Mouse (Mus musculus) megakaryocyte, embryonic 14.5 days (primary cell): ENCODE data around the gene Stk39. TPM values are rescaled to one million over a fixed set of nuclear protein-coding genes. Genes with fewer than 3 reads are reported as not detected.

Source experiments
- H3K27me3 ChIP-seq: replicated peaks from 2 replicates; pipeline ENCODE3; 2012; ENCODE audit warnings: inconsistent platforms
- H3K36me3 ChIP-seq: replicated peaks from 2 replicates; pipeline ENCODE3; 2012; ENCODE audit warnings: low read length, inconsistent platforms, mixed read lengths
- H3K4me1 ChIP-seq: 2 replicates; pipeline ENCODE4 v1.6.1; 2012; ENCODE audit warnings: inconsistent platforms
- H3K4me3 ChIP-seq: replicated peaks from 2 replicates; pipeline ENCODE3; 2012; ENCODE audit warnings: moderate library complexity, mild to moderate bottlenecking, inconsistent platforms
- H3K9me3 ChIP-seq: 2 replicates; pipeline ENCODE4 v1.6.1; 2012; ENCODE audit warnings: inconsistent platforms
- FLI1 ChIP-seq: IDR thresholded peaks from 2 replicates; pipeline ENCODE4 v1.6.1; 2012; ENCODE audit warnings: low read length, inconsistent platforms, mixed read lengths
- GATA1 ChIP-seq: IDR thresholded peaks from 3 replicates; pipeline ENCODE4 v1.6.1; 2012; ENCODE audit warnings: mixed read lengths, low read length, inconsistent platforms, borderline replicate concordance
- polyA plus RNA-seq: library from polyadenylated mRNA; stranded (reverse); fragments of >175 nt; gene quantifications from 2 replicates; pipeline ENCODE4 v1.2.3, GENCODE M21; 2012; ENCODE audit warnings: low replicate concordance; ENCODE audit not compliant: insufficient read depth

Gene Stk39
- polyA plus RNA-seq, 1 experiment = 0.95 TPM

- H3K27me3 ChIP-seq = no peaks in the 10 kb centered on the region
- H3K4me1 ChIP-seq = no peaks in the 10 kb centered on the region
- no peaks in the 10 kb centered on the region for H3K36me3 ChIP-seq
- TF ChIP-seq GATA1 (no peak), FLI1 (no peak)
- H3K4me3 ChIP-seq = no peak overlapping the region
- H3K9me3 ChIP-seq = peaks cover 15% of the 10 kb centered on the region; the same call in 1 of the 2 replicates
Observed at GRCm38 (mm10) chr2:68192605-68193464, 279.2 kb downstream of the Stk39 start.

- no peak overlapping the region for H3K4me3 ChIP-seq
- TF ChIP-seq FLI1 (no peak), GATA1 (no peak)
- no peaks in the 10 kb centered on the region for H3K27me3 ChIP-seq
- no peaks in the 10 kb centered on the region for H3K4me1 ChIP-seq
- peaks cover 17% of the 10 kb centered on the region for H3K9me3 ChIP-seq
- no peaks in the 10 kb centered on the region for H3K36me3 ChIP-seq
Observed at GRCm38 (mm10) chr2:68176425-68176824, 295.6 kb downstream of the Stk39 start.

- TF ChIP-seq FLI1 = no peak
- TF ChIP-seq GATA1 = no peak
- Histone ChIP-seq H3K9me3 (peaks cover 13% of the 10 kb centered on the region), H3K36me3 (no peaks in the 10 kb centered on the region), H3K27me3 (no peaks in the 10 kb centered on the region), H3K4me1 (no peaks in the 10 kb centered on the region), H3K4me3 (no peak overlapping the region)
Observed at GRCm38 (mm10) chr2:68171306-68171705, 300.8 kb downstream of the Stk39 start.

GRCm38 (mm10) chr2:68162012-68162411 lies 310.1 kb downstream of the Stk39 start:
- Histone ChIP-seq H3K4me3 (no peak overlapping the region), H3K36me3 (no peaks in the 10 kb centered on the region), H3K4me1 (no peaks in the 10 kb centered on the region), H3K27me3 (no peaks in the 10 kb centered on the region), H3K9me3 (peaks cover 16% of the 10 kb centered on the region)
- TF ChIP-seq GATA1 = no peak
- no peak for TF ChIP-seq FLI1

- Histone ChIP-seq H3K4me1 (no peaks in the 10 kb centered on the region), H3K27me3 (no peaks in the 10 kb centered on the region), H3K9me3 (peaks cover 16% of the 10 kb centered on the region), H3K36me3 (no peaks in the 10 kb centered on the region), H3K4me3 (no peak overlapping the region)
- TF ChIP-seq FLI1 (no peak), GATA1 (no peak)
Observed at GRCm38 (mm10) chr2:68160566-68160965, 311.5 kb downstream of the Stk39 start.

Other genes with a start within 250 kb of the Stk39 start
- not detected in 2 replicates for gene 4933409G03Rik, start 110.1 kb upstream of the Stk39 start, polyA plus RNA-seq
- not detected in 2 replicates for gene 4932414N04Rik, start 184.2 kb upstream of the Stk39 start, polyA plus RNA-seq